In the genomic region with DNA sequence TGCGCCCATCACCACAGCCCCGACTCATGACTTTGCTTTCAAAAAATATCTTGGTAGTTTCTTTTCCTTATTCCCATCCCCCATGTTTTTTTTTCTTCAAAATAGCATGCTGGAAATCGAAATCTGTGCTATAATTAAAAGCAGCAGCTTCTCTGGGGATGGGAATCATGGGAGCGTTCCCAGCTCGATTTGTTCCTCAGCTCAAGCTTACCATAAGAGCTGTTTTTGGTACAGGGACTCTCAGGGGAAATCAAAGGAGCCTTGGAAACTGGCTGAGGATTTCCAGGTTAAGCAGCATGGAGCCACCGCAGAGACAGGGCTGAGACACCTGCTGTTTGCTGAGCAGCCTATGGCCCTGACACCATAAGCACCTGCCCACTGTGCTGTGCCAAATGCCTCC, we compare ENCODE assay signal across 20 mouse cellular contexts.
DNase-seq lines count a peak whose midpoint lies in the region; ATAC-seq and TF ChIP-seq lines count a peak whose summit lies in the region.
"Had no signal": no experiment of that assay in that cellular context is flagged by ENCODE, and none has a peak within 500 bp of the region (broad histone marks: within the 10 kb centered on the region; RNA-seq: fewer than 3 reads in every experiment).

No protein-coding gene starts in this region.

- H3K4me2 ChIP-seq in embryonic facial prominence, embryonic 14.5 days (ENCODE audit: low read depth, low read length), result no peak overlapping the region
- H3K4me2 ChIP-seq: heart, embryonic 11.5 days; intestine, embryonic 15.5 days; midbrain, embryonic 12.5 days had no signal

- H3K27ac ChIP-seq in heart, adult 2 months, result peak overlapping the region; percentile 31
- H3K27ac ChIP-seq in left cerebral cortex, adult 2 months, result peak overlapping the region; percentile 84
- H3K27ac ChIP-seq in cortical plate, adult 2 months (ENCODE audit: insufficient read depth, low read length), result peak overlapping the region; percentile 17; the same call in 1 of the 2 replicates
- H3K27ac ChIP-seq in embryonic facial prominence, embryonic 14.5 days (replicated peaks; ENCODE audit: low read depth, low read length), result no peak overlapping the region
- H3K27ac ChIP-seq: intestine, embryonic 15.5 days; macrophage; midbrain, embryonic 12.5 days; stomach, postnatal 0 days had no signal

- WGBS in heart, adult 2 months, result 69% methylated on average over 6 of the region's 6 CpGs
- WGBS in embryonic facial prominence, embryonic 14.5 days, result 41% methylated on average over 6 of the region's 6 CpGs

- TF ChIP-seq CTCF in heart, adult 2 months (IDR thresholded peaks at IDR 0.05), result no peak
- no peak for TF ChIP-seq CTCF in left cerebral cortex, adult 2 months (IDR thresholded peaks at IDR 0.05)
- TF ChIP-seq CTCF in cortical plate, adult 2 months (IDR thresholded peaks at IDR 0.05; ENCODE audit: extremely low read depth, insufficient read depth, low read length), result no peak

- H3K4me3 ChIP-seq in heart, adult 2 months, result no peak overlapping the region
- H3K4me3 ChIP-seq in left cerebral cortex, adult 2 months, result no peak overlapping the region
- no peak overlapping the region for H3K4me3 ChIP-seq in cortical plate, adult 2 months (ENCODE audit: insufficient read depth, low read length)
- H3K4me3 ChIP-seq in embryonic facial prominence, embryonic 14.5 days (ENCODE audit: low read depth, low read length), result no peak overlapping the region
- H3K4me3 ChIP-seq: intestine, embryonic 15.5 days; midbrain, embryonic 12.5 days had no signal

- H3K4me1 ChIP-seq in heart, adult 2 months (ENCODE audit: control insufficient read depth, insufficient read depth, low read length), result no peaks in the 10 kb centered on the region; the same call in 1 of the 2 replicates
- H3K4me1 ChIP-seq in cortical plate, adult 2 months (ENCODE audit: control insufficient read depth, insufficient read depth, low read length), result peaks cover 8% of the 10 kb centered on the region
- H3K4me1 ChIP-seq in embryonic facial prominence, embryonic 14.5 days (ENCODE audit: control insufficient read depth, insufficient read depth, low read length), result no peaks in the 10 kb centered on the region
- H3K4me1 ChIP-seq: intestine, embryonic 15.5 days; midbrain, embryonic 12.5 days had no signal

- DNase-seq in heart, adult 2 months, result peak in 1 of 2 experiments; percentile 18
- DNase-seq in heart, postnatal 25 days (ENCODE audit: low spot score), result no peak
- DNase-seq in left cerebral cortex, adult 2 months (ENCODE audit: extremely low spot score in 1 of 2, low spot score in 2 of 2), result no peak
- DNase-seq in left cerebral cortex, adult 8-10 months (ENCODE audit: low spot score in 2 of 2), result no peak
- DNase-seq in embryonic facial prominence, embryonic 14.5 days (ENCODE audit: low spot score), result peak; percentile 70
- DNase-seq in urinary bladder, postnatal 25 days (ENCODE audit: low spot score), result no peak
- no peak for DNase-seq in ovary, adult 18-20 months (ENCODE audit: low spot score)
- DNase-seq: adrenal gland, postnatal 36 days; gastrocnemius, postnatal 10 days; kidney, postnatal 4 days; liver; liver, postnatal 0 days; thymus, postnatal 36 days had no signal

- intact Hi-C loops in heart, adult 2 months (cut with DNase I), result no loop called here
- intact Hi-C loops in heart, postnatal 25 days (cut with DNase I), result no loop called here
- intact Hi-C loops in left cerebral cortex, adult 2 months (cut with DNase I), result loop anchor here (5.0 kb wide), 3 partner anchors 255 to 345 kb away; partner anchors contain the start of gene Pex5l

- no peaks in the 10 kb centered on the region for H3K9me3 ChIP-seq in embryonic facial prominence, embryonic 14.5 days (ENCODE audit: control insufficient read depth, low read length)
- H3K9me3 ChIP-seq: intestine, embryonic 15.5 days; midbrain, embryonic 12.5 days had no signal

- H3K27me3 ChIP-seq in heart, adult 2 months (ENCODE audit: control insufficient read depth, insufficient read depth, low read length), result no peaks in the 10 kb centered on the region
- no peaks in the 10 kb centered on the region for H3K27me3 ChIP-seq in embryonic facial prominence, embryonic 14.5 days (replicated peaks; ENCODE audit: control insufficient read depth, insufficient read depth, low read length)
- H3K27me3 ChIP-seq: intestine, embryonic 15.5 days; midbrain, embryonic 12.5 days; Patski had no signal

- no peaks in the 10 kb centered on the region for H3K79me2 ChIP-seq in heart, adult 2 months (replicated peaks; ENCODE audit: control insufficient read depth, insufficient read depth, low read length)

- H3K36me3 ChIP-seq in heart, adult 2 months (ENCODE audit: control insufficient read depth, insufficient read depth, low read length), result no peaks in the 10 kb centered on the region
- no peaks in the 10 kb centered on the region for H3K36me3 ChIP-seq in embryonic facial prominence, embryonic 14.5 days (ENCODE audit: control insufficient read depth, insufficient read depth, low read length)
- H3K36me3 ChIP-seq: intestine, embryonic 15.5 days; midbrain, embryonic 12.5 days had no signal

- TF ChIP-seq EP300 in heart, adult 2 months (IDR thresholded peaks at IDR 0.05; ENCODE audit: insufficient read depth, low read depth, low read length), result no peak

- no peak overlapping the region for H3K9ac ChIP-seq in heart, adult 2 months (ENCODE audit: low read depth, low read length)
- H3K9ac ChIP-seq in embryonic facial prominence, embryonic 14.5 days (ENCODE audit: low read depth, low read length), result no peak overlapping the region
- H3K9ac ChIP-seq: intestine, embryonic 15.5 days; liver, postnatal 0 days; midbrain, embryonic 12.5 days had no signal

- ATAC-seq in embryonic facial prominence, embryonic 14.5 days (ENCODE audit: low read depth), result peak; percentile 79; the same call in 1 of the 2 replicates
- ATAC-seq: intestine, embryonic 15.5 days; liver, postnatal 0 days; Patski had no signal

- TF ChIP-seq POLR2A in heart, adult 2 months (IDR thresholded peaks at IDR 0.05; ENCODE audit: insufficient read depth, low read depth, low read length), result no peak
- TF ChIP-seq POLR2A in cortical plate, adult 2 months (IDR thresholded peaks at IDR 0.05; ENCODE audit: extremely low read depth, insufficient read depth, low read length), result no peak
